Mouse (Mus musculus) liver, embryonic 14.5 days (tissue): ENCODE measurements at regions not wholly inside any gene's neighbourhood (a gene's known extent, or its start where the extent isn't known, plus 50 kb on each side); places are given as distances from the start of the nearest gene placed in this dataset.

Experiments used
- CTCF ChIP-seq: IDR thresholded peaks from 2 replicates; pipeline ENCODE4 v1.5.1; 2016; ENCODE audit warnings: antibody characterized with exemption, low read depth, control low read depth
- EP300 ChIP-seq: IDR thresholded peaks from 2 replicates; pipeline ENCODE4 v1.6.1; 2016; ENCODE audit warnings: antibody characterized with exemption, low read depth

- TF ChIP-seq CTCF (no peak), EP300 (no peak)
Measured at GRCm38 (mm10) chr12:112331061-112331460, 158.2 kb upstream of the A530016L24Rik start.
